Mouse (Mus musculus) ES-Bruce4 (cell line): ENCODE measurements around the gene Ep300.

Source experiments
- CTCF ChIP-seq: IDR thresholded peaks from one replicate; pipeline ENCODE4 v1.8.1; 2011; ENCODE audit warnings: low read depth, low read length
- EP300 ChIP-seq: IDR thresholded peaks from 2 replicates; pipeline ENCODE4 v1.6.1; 2011; ENCODE audit warnings: low read depth, low read length; ENCODE audit not compliant: insufficient read depth
- POLR2A ChIP-seq: IDR thresholded peaks from one replicate; pipeline ENCODE4 v1.8.1; 2011; ENCODE audit warnings: low read length; ENCODE audit not compliant: insufficient read depth

- TF ChIP-seq POLR2A (no peak), CTCF (no peak), EP300 (no peak)
Measured at GRCm38 (mm10) chr15:81553455-81553854, 31.7 kb upstream of the Ep300 start.
